Mouse (Mus musculus) yolk sac, embryonic 10.5 days (tissue): ENCODE data around the gene Ankdd1b.

Source experiments
- DNase-seq: peaks from one replicate; pipeline ENCODE4 v3.0.0-alpha.2; 2017; ENCODE audit warnings: low spot score

The Ankdd1b gene

GRCm38 (mm10) chr13:96470957-96471356, at the start of gene Ankdd1b:
Gene Ankdd1b (minus strand): TSS chr13:96471198.
- DNase-seq = no peak

- DNase-seq = no peak
These were observed 46.3 kb upstream of the Ankdd1b start for GRCm38 (mm10) chr13:96517335-96517734.

GRCm38 (mm10) chr13:96516249-96516648, 45.3 kb upstream of the Ankdd1b start:
- DNase-seq = no peak

GRCm38 (mm10) chr13:96514154-96514942, 43.4 kb upstream of the Ankdd1b start:
- DNase-seq = no peak

GRCm38 (mm10) chr13:96511893-96512292, 40.9 kb upstream of the Ankdd1b start:
- DNase-seq = no peak

- DNase-seq = no peak
These were observed 40.3 kb upstream of the Ankdd1b start for GRCm38 (mm10) chr13:96511262-96511661.

GRCm38 (mm10) chr13:96510635-96511034, 39.6 kb upstream of the Ankdd1b start:
- DNase-seq = no peak

GRCm38 (mm10) chr13:96507541-96507940, 36.5 kb upstream of the Ankdd1b start:
- DNase-seq = no peak

- DNase-seq = no peak
These were observed 35.3 kb upstream of the Ankdd1b start for GRCm38 (mm10) chr13:96506313-96506712.

- no peak for DNase-seq
These were observed 34.7 kb upstream of the Ankdd1b start for GRCm38 (mm10) chr13:96505661-96506060.

GRCm38 (mm10) chr13:96499891-96500290, 28.9 kb upstream of the Ankdd1b start:
- no peak for DNase-seq

- DNase-seq = no peak
These were observed 25.6 kb upstream of the Ankdd1b start for GRCm38 (mm10) chr13:96496630-96497029.

GRCm38 (mm10) chr13:96490433-96490832, 19.4 kb upstream of the Ankdd1b start, which contains the start of gene Gm17622:
Gene Gm17622 (plus strand): TSS chr13:96490733.
- no peak for DNase-seq

GRCm38 (mm10) chr13:96487968-96488367, 17.0 kb upstream of the Ankdd1b start:
- DNase-seq = no peak

GRCm38 (mm10) chr13:96487230-96487629, 16.2 kb upstream of the Ankdd1b start:
- no peak for DNase-seq

GRCm38 (mm10) chr13:96478991-96479390, 8.0 kb upstream of the Ankdd1b start:
- no peak for DNase-seq

- DNase-seq = no peak
These were observed 6.2 kb upstream of the Ankdd1b start for GRCm38 (mm10) chr13:96477226-96477625.

- DNase-seq = no peak
These were observed 442 bp downstream of the Ankdd1b start for GRCm38 (mm10) chr13:96470556-96470955.

GRCm38 (mm10) chr13:96468678-96469077, 2.3 kb downstream of the Ankdd1b start:
- DNase-seq = no peak

GRCm38 (mm10) chr13:96465315-96465714, 5.7 kb downstream of the Ankdd1b start:
- no peak for DNase-seq

GRCm38 (mm10) chr13:96462644-96463043, 8.4 kb downstream of the Ankdd1b start:
- no peak for DNase-seq

GRCm38 (mm10) chr13:96458606-96459005, 12.4 kb downstream of the Ankdd1b start:
- no peak for DNase-seq

- no peak for DNase-seq
These were observed 13.0 kb downstream of the Ankdd1b start for GRCm38 (mm10) chr13:96458018-96458417.

- DNase-seq = no peak
These were observed 13.4 kb downstream of the Ankdd1b start for GRCm38 (mm10) chr13:96457566-96457965.
